Mouse (Mus musculus) adrenal gland (tissue): ENCODE measurements at regions not wholly inside any gene's neighbourhood (a gene's known extent, or its start where the extent isn't known, plus 50 kb on each side); places are given as distances from the start of the nearest gene placed in this dataset.

Experiments
- intact Hi-C: fragments of 180-260 bp; cut with DNase I; formaldehyde crosslinking; loops from one replicate; pipeline ENCODE4 v1.15.1; 2025

DNA sequence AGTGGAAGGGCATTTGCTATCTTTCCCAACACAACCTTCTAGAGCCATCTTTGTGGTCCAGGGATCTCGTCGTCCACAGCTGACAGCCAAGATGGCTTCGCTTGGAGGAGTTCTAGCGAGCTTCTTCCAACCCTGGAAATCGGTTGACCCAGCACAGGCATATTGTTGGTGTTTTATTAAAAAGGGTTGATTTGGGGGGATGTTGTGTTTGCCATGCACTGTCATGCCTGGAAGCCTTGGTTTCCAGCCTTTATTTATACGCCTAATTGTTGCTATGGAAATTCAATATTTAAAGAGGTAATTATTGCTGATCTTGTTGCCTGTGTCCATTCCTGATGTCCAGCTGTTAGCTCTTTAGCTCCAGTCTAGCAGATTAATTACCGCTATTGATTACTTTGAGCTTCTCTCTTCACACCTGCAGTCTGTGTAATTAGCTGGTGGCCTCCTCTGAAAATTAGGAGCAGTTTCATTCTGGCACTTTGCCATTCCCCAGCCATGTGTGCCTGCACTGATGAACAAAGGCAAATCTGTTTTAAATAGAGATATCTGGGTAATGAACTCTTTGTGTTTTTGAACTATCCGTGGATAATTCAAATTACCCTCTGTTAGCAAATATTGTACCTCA lies 275.4 kb downstream of the Rnf144b start:
- intact Hi-C loops: no loop called here

DNA sequence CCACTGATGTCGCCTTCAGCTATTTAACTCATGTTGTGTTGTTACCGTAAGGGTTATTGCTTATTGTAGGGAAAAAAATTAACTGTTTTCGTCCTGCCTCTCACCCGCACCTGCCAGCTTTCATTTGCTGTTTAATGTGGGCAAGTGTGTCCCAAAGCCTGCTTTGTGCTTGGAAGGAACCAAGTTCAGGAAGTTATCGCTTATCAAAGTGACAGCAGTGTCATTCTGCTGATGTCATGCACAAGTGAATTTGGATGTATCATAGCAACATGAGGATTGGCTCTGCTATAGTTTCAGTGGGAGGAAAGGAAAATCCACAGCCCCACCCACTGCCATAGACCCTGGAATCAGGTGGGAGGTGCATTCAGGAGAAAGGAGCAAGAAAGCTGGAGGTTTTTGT lies 276.5 kb downstream of the Rnf144b start:
- intact Hi-C loops: no loop called here

DNA sequence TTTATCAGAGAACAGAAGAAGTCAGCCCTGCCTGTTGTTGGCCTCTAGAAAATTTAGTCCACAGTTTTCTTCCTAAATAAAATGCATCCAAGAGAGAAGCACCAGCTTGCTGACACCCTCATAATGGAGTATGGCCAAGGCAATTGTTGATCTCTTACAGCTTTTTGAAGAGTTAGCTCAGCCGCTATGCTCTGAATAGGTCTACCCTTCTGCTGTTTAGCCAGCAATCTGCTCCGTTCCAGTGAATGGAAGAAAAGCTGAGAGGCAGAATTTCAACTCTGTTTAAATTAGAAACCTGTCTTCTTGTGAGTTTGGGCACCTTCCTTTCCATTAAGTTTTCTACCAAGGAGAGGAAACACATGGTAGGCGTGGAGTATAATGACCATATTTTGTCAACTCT lies 290.8 kb downstream of the Rnf144b start:
- intact Hi-C loops: no loop called here

DNA sequence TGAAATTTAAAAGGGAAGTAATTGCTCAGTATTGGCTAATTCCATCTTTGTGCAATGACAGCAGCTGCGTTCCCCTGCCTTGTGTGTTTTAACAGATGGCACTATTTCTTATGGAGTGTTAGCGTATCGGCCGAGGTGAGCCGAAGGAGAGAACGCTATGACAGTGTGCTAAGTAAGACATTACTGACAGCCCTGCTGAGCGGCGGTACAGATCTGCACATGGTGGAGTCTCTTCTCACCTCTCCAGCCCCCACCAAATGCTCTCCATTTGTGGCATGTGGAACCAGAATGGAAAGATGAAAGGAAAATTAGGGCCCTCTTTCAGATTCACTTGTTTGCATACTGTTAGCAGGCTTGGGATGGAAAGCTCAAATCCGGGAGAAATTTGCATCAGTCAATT lies 291.5 kb downstream of the Rnf144b start:
- intact Hi-C loops: no loop called here

DNA sequence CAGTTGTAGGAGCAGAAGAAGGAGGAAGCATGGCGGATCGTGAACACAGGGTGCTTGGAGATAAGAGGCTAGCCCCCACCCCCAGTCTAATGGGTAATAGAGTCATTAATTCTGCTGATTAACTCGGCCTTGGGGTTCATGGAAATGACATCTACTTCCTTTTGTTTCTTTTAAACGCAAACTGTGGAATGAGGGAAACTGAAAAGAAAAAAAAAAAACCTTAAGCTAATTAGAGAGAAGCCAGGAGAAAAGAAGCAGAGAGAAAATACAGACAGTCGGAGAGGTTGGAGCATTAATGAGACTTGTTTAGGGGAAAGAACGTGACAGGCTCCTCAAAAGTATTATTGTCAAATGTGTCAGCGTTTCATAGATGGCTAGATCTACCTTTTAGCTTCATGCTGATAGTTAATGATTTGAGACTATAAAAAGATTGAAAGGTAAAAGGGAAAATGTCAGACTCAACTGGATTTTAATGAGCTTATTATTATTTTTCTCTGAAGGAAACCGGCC lies 307.5 kb downstream of the Rnf144b start:
- intact Hi-C loops: no loop called here

DNA sequence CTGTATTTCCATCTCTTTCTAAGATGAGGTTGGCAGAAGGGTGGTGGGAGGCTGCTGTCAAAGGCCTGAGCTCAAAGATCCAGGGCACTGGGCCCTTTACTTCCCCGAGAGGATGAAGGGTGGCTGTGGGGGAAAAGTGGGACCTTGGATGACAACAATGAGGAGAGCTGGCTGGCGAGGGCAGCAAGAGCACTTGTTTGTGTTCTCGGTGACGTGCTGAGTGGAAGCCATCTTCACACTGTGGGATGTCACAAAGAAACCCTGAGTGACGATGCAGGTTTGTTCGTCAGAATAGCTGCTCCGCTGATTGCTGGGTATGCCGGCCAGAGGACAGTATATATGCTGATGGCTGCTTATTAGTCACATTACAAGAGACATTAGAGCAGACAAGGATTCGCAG lies 308.0 kb downstream of the Rnf144b start:
- intact Hi-C loops: no loop called here

DNA sequence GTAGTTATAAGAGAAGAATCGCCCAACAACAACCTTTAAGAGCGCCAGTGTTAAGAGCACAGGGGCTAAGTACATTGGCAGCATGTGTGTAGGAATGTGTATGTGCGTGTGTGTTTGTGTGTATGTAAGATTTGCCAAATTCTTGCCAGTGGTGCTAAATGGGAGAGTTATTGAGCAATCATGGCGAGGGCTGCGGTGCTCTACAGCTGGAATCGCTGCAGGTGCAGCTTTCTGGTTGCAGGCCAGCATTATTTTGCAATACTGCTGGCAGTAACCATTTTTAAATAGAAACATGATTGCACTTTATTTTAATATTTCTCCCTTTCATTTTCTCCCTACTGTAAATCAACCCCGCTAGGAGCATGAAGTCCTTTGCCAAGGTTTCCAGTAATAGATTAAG lies 313.2 kb downstream of the Rnf144b start:
- intact Hi-C loops: no loop called here

DNA sequence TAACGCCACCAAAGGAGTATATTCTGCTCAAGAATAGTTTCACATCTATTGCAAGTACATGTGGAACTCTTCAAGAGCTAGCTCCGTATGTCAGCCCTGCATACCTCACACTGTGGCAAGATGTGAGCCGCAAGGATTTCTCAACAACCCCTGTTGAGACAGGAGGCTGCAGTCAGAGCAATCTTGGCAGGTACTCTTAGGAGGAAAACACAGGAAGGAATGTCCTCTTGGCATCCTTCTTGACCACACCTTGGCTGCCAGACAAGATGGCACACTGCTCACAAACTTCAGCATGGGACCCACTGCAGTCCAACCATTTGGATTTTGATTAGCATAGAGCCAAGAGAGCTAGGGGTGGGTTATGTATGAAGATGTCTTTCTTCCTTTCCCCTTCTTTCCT lies 322.4 kb downstream of the Rnf144b start:
- intact Hi-C loops: no loop called here

DNA sequence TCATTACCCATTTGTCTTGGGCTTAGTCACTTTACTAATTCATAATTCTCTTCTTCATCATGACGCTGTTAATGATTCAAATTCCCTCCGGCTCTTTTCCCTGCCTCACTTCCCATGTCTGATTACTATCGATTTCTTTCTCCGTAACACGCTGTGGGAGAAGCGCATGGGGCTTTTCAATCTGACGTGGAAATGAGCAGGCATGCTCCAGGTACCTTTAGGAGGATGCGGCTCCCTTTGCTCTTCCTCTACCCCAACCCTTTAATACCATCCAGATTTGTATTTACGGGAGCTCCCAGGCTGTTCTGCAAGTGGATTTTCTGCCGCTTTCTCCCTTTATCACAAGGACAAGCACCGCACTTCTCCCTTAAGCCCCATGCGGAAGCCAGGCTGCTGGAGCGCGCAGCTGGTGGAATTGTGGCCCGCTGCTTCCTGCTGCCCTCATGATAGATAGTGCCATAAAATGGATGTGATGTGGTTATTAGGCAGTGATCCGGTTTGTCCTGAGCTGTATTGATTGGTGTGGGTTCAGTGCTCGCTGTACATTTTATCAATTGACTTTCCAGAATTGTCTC lies 329.8 kb downstream of the Rnf144b start:
- intact Hi-C loops: no loop called here

DNA sequence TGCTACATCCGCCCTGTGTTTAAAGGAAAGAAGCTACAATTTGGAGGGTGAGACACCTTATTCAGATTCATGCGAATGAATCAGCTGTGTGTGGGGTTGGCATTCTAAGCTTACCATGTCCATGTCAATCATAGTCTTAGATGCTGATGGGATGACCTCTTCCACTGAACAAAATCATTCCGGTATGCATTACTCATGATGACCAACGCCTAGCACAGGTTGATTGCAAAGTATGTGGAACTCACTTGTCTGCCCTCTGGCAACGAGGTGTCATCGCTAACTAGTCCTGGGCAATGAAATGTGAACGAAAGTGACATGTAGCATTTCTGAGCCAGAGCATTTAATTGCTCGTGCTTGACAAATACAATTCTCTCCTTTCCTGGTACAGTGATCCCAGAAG lies 339.7 kb downstream of the Rnf144b start:
- intact Hi-C loops: no loop called here

DNA sequence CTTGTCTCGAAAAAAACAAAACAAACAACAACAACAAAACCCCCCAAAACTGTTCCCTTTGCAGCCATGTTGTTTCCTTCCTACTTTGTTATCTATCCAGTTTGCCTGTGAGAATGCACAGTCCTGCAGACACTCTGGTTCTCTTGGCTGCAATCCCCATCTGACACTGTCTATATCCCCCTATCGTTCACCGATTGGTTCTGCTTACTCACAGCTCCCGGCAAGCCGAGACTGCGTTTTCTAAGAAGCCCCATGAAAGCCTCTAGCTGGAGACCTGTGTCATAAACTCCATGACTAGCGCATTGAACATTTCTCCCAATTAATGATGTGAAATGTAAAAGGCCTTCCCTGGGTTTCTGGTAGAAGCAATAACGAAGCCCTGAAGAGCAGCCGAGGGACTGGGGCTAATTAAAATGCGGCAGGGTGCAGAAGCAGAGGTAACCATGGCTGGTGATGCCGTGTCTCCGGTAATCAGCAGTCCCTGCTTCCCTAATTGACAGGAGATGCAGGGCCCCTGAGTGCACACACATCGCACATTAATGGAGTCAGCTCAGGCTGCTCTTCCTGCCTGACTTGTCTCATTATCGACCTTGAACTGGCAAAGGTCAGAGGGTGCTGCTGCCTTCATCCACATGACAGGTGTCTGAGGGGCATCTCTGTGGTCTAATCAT lies 349.2 kb downstream of the Rnf144b start:
- intact Hi-C loops: no loop called here

DNA sequence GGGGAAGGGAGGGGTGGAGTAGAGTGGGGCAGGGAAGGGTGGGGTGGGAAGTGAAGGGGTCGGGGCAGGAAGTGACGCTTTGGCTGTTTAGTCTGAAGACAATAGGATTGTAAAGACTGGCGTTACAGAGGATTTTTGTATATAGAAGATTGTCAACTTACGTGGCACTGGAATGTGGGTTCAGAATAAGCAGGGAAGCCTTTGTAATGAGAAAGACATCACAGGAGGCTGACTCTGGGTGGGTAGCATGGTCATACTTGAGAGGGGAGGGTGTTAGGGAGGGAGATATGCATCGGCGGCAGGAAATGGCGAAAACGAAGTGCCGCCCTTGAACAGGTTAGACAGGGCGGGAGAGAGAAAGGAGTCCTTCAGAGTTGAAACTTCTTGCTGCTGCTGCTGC lies 357.7 kb downstream of the Rnf144b start:
- intact Hi-C loops: no loop called here

DNA sequence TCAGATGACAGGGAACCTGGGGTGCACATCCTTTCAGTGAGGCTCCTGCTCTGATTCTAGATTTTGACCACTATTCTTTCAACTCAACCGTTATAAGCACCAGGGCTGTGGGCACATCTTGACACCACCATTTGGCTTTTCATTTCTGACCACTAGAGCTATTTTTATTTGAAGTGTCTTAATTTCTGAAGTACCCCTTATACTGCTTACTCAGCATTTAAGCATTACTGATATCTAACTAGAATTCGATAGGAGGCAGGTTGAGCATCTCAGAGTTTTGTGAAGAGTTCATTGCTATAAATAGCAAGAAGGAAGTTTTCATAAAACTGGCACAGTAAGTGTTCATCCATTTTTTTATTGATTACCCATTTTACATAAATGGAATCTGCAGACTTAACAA lies 362.4 kb downstream of the Rnf144b start:
- intact Hi-C loops: no loop called here

DNA sequence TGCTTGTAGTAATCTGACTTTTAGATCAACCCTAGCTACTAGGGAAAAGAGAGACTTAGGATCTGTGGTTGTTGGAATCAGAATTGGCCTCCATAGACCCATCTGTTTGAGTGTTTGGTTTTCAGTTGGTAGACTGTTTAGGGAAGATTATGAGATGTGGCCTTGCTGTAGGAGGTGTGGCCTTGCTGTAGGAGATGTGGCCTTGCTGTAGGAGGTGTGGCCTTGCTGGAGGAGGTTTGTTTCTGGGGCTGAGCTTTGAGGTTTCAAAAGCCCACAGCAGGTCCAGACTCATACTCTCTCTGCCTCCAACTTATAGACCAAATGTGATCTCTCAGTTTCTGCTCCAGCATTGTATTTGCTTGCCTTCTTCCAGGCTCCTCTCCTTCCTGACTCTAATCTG lies 363.7 kb downstream of the Rnf144b start:
- intact Hi-C loops: no loop called here

DNA sequence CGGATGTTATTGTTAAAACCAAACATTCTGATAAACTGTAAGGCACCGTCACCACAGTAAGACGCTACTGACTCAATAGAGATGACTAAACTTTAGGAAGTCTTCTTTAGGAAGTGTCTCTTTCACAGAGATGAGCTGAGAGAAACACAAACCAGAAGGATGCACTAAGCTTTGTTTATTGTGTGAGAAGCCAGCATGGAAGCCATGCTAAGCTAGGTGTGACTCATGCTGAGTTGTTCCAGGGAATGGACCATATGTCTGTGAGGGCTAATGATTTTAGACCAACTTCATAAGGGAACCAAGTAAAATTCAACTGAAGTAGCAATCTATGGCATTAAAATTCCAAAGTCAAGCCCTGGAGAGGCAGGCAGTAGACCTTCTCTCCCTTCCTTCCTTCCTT lies 364.2 kb downstream of the Rnf144b start:
- intact Hi-C loops: no loop called here

DNA sequence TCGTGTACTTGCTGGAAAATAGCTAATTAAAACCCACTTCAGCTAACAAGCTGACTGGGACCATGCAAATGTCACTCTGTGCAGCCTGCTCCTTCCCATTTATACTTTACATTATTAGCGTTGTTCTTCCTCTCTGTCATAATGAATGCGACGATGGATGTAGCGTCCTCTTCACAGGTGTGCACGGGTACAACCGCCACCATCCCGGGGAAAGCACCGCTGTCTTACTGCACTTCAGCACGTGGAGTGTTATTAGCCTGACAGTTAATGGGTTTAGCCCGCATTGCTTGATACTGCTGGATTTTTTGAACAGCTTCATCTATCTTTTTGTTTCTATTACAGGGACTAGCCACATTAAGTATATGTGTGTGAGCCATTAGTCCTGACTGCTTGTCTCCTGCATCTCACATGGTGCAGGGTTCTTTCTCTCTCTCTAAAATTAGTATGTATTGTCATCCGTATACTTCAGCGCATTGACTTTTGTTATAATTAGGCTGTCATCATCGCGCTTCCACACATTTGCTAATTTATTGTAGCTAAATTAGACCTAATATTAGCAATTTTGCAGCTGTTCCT lies 383.0 kb downstream of the Rnf144b start:
- intact Hi-C loops: no loop called here

DNA sequence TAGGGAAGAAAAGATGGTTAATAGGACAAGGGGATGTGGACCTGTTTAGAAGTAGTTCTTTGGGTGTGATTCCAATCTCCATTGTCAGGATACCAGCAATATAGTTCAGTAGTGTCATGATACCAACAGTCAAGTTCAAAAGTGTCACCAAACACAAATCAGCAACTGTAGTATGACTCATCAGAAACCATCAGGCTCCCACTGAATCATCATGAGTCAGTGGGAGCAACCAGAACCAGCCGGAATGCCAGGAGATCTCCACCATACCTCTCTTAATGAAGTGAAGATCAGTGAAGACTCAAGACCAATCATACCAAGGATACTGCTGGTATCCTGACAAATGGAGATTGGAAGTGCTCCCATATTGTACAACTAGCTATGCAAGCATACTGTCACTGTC lies 410.5 kb downstream of the Rnf144b start:
- intact Hi-C loops: no loop called here

DNA sequence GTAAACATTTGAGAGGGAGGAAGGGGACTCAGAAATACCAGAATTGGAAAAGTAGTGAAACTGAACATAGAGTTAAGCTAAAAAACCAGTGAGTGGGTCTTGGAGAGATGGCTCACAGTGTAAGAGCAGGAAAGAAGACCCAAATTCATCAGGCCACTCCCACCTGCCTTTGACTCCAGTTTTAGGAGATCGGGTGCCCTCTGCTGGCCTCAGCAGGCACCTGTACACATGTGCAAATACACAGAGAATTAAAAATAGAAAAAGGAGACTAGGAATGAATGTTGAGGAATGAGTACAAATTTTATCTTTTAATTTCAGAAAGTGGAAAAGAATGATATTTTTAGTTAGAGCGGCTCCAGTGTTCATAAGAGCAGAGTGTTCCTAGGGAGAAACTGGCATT lies 414.7 kb downstream of the Rnf144b start:
- intact Hi-C loops: no loop called here

DNA sequence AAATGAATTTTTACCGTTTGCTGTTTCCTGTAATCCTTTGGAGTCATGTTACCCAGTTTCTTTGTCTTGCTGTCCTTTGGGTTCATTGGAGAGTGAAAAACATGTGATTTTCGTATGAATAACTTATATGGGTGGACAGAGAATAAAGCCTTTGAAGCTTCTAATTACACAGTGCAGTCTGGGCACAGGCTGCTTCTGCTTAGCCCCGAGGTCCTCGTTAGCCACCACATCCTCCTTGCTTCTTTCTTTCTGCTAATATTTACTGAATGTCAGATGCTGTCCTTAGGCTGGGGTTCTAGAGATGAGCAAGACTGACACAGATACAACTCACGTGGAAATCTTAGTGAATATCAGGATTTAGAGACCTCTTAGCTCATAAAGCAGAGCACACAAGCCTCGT lies 427.2 kb downstream of the Rnf144b start:
- intact Hi-C loops: no loop called here

DNA sequence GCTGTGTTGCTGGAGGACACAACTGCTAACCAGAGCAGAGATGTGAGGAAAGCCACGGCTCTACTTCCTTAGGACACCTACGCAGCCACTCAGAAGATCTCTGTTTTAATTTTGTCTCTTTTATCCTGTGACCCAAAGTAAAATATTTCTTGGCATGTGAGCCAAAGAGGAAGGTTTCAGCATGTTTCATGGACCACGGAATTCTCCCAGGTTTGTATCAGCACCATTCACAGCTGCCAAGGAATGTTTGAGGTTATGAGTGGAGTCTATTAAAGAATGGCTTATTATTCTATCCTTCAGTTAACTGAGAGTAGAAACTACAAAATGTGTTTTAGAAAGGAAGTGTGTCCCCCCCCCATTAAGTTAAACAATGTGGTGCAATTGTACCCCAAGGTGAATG lies 429.8 kb downstream of the Rnf144b start:
- intact Hi-C loops: no loop called here

DNA sequence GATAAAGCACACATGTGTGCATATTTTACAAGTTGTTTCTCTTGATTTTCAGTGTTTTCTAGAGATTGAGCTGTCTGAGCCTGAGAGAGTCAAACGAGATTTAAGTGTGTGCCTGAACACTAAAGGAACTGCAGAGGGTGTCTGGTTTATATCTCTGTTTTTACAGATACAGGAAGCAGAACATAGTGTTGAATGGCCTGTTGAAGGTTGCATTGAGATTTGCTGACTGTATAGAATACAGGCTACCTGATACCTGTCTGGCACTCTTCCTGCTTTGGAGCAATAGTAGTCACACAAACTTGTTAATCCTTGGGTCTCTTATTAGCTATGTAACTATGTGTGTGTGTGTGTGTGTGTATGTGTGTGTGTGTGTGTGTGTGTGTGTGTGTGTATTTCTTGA lies 431.7 kb downstream of the Rnf144b start:
- intact Hi-C loops: no loop called here

DNA sequence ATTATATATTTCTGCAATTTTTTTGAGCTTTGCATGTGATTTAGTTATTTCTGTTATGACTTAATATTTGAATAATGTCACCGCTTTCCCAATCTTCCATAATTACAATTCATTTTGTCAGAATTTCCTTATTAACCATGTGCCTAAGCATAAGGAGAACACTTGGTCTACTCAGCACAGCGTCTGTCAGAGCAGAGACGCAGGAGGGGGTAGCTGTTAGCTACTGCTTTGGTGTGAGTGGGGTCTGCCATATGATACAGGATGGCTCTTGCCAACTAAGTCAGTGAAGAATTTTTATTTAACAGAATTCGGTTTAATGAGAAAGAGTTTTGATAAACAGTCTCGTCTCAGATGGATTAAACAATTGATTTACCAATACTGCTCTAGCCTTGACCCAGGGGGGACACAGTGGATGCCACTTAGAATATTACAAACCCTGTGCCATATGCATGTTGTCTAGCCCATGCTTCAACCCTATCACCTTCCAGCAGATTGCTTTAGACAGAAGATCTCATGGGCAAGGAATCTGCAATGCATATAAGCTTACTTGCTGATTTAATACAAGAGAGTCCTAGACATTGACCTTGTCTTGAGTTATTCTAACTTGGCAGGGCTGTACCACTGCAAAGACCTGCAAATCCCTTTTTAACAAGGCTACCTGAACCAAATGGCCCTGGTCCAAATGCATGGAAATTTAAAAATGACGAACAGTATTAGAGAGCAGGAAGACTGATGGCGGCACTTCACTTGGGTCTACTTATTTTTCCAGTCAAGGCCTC lies 434.9 kb downstream of the Rnf144b start:
- intact Hi-C loops: no loop called here
